Mouse (Mus musculus) neural tube, embryonic 14.5 days (tissue): ENCODE results near the gene Mob4. TPM values are rescaled to one million over a fixed set of nuclear protein-coding genes. Genes with fewer than 3 reads are reported as not detected.
A peak's percentile ranks its signal among the peaks of the same experiment; 100 is the strongest.

ENCODE experiments used
- ATAC-seq: fragments of 200-750 bp; cut with Nextera tagmentation; 2 replicates; pipeline ENCODE4 v1.8.0; 2017; ENCODE audit warnings: low read depth, mild to moderate bottlenecking, moderate TSS enrichment, moderate library complexity
- H3K27ac ChIP-seq: fragments of 300-500 bp; sonication (generic); 2 replicates; pipeline ENCODE4 v1.5.1; 2014; ENCODE audit warnings: low read depth, mild to moderate bottlenecking, control low read depth, low read length, moderate library complexity, mixed read lengths
- H3K27me3 ChIP-seq: fragments of 300-500 bp; sonication (generic); 2 replicates; pipeline ENCODE4 v1.6.1; 2014; ENCODE audit warnings: low read length; ENCODE audit not compliant: control insufficient read depth, insufficient read depth
- H3K36me3 ChIP-seq: fragments of 300-500 bp; sonication (generic); 2 replicates; pipeline ENCODE4 v1.6.1; 2014; ENCODE audit warnings: low read length, mixed read lengths; ENCODE audit not compliant: control insufficient read depth, insufficient read depth
- H3K4me1 ChIP-seq: fragments of 300-500 bp; sonication (generic); 2 replicates; pipeline ENCODE4 v1.6.1; 2014; ENCODE audit warnings: low read length; ENCODE audit not compliant: control insufficient read depth, insufficient read depth
- H3K4me2 ChIP-seq: fragments of 300-500 bp; sonication (generic); 2 replicates; pipeline ENCODE4 v1.6.1; 2014; ENCODE audit warnings: mild to moderate bottlenecking, low read depth, low read length, control low read depth
- H3K4me3 ChIP-seq: fragments of 300-500 bp; sonication (generic); 2 replicates; pipeline ENCODE4 v1.5.1; 2014; ENCODE audit warnings: low read depth, low read length, control low read depth, mixed read lengths
- H3K9ac ChIP-seq: fragments of 300-500 bp; sonication (generic); replicated peaks from 2 replicates; pipeline ENCODE4 v1.6.1; 2014; ENCODE audit warnings: low read depth, mild to moderate bottlenecking, control low read depth, low read length, mixed read lengths
- H3K9me3 ChIP-seq: fragments of 300-500 bp; sonication (generic); 2 replicates; pipeline ENCODE4 v1.6.1; 2016; ENCODE audit warnings: low read length; ENCODE audit not compliant: control insufficient read depth
- WGBS: fragments of 180-500 bp; shearing (Covaris S2); extraction: QIAGEN DNeasy Blood & Tissue Kit; methylation state at CpG from one replicate; pipeline ENCODE4 v1.1.7; 2014; 5-methylcytosine and 5-hydroxymethylcytosine counted together
- polyA plus RNA-seq: library from polyadenylated mRNA; unstranded; fragments of >200 nt; fragmentation: Nextera tagmentation; extraction: Ambion mirVana; gene quantifications from 2 replicates; pipeline ENCODE4 v1.2.1, GENCODE M21; 2014

Mob4 gene
- polyA plus RNA-seq, 1 experiment from 2014 or later = 189 TPM

GRCm38 (mm10) chr1:55192015-55192414 is 61.0 kb downstream of the Mob4 start:
- H3K27me3 ChIP-seq = no peaks in the 10 kb centered on the region
- H3K4me3 ChIP-seq = peak overlapping the region; percentile 3; the same call in 1 of the 2 replicates
- WGBS = 42% methylated on average over 8 of the region's 8 CpGs
- H3K9ac ChIP-seq = no peak overlapping the region
- peaks cover 4% of the 10 kb centered on the region; the same call in 1 of the 2 replicates for H3K4me1 ChIP-seq
- no peaks in the 10 kb centered on the region for H3K36me3 ChIP-seq
- peak overlapping the region; percentile 21; the same call in 1 of the 2 replicates for H3K4me2 ChIP-seq
- ATAC-seq = peak; percentile 35; the same call in 1 of the 2 replicates
- H3K9me3 ChIP-seq = no peaks in the 10 kb centered on the region
- no peak overlapping the region for H3K27ac ChIP-seq

- no peaks in the 10 kb centered on the region for H3K36me3 ChIP-seq
- no peak overlapping the region for H3K4me2 ChIP-seq
- 51% methylated on average over 3 of the region's 3 CpGs for WGBS
- H3K4me1 ChIP-seq = peaks cover 4% of the 10 kb centered on the region; the same call in 1 of the 2 replicates
- no peaks in the 10 kb centered on the region for H3K27me3 ChIP-seq
- H3K9me3 ChIP-seq = no peaks in the 10 kb centered on the region
- H3K4me3 ChIP-seq = no peak overlapping the region
- ATAC-seq = no peak
- no peak overlapping the region for H3K9ac ChIP-seq
- no peak overlapping the region for H3K27ac ChIP-seq
These were observed 61.8 kb downstream of the Mob4 start for GRCm38 (mm10) chr1:55192824-55193223.

GRCm38 (mm10) chr1:55193316-55193715 is 62.3 kb downstream of the Mob4 start:
- H3K4me2 ChIP-seq = no peak overlapping the region
- H3K9ac ChIP-seq = no peak overlapping the region
- no peak overlapping the region for H3K27ac ChIP-seq
- H3K27me3 ChIP-seq = no peaks in the 10 kb centered on the region
- no peaks in the 10 kb centered on the region for H3K36me3 ChIP-seq
- no peak overlapping the region for H3K4me3 ChIP-seq
- peaks cover 4% of the 10 kb centered on the region; the same call in 1 of the 2 replicates for H3K4me1 ChIP-seq
- H3K9me3 ChIP-seq = no peaks in the 10 kb centered on the region
- 0 out of 2 replicates have a peak, but pooled peaks have one; percentile 32 for ATAC-seq
- 31% methylated on average over 2 of the region's 2 CpGs for WGBS

GRCm38 (mm10) chr1:55194064-55194915 is 63.3 kb downstream of the Mob4 start:
- no peak overlapping the region for H3K27ac ChIP-seq
- H3K9me3 ChIP-seq = no peaks in the 10 kb centered on the region
- peaks cover 4% of the 10 kb centered on the region; the same call in 1 of the 2 replicates for H3K4me1 ChIP-seq
- H3K4me3 ChIP-seq = no peak overlapping the region
- WGBS = 35% methylated on average over 19 of the region's 19 CpGs
- H3K9ac ChIP-seq = no peak overlapping the region; the same call in 1 of the 2 replicates
- no peaks in the 10 kb centered on the region for H3K36me3 ChIP-seq
- H3K27me3 ChIP-seq = no peaks in the 10 kb centered on the region
- no peak for ATAC-seq
- no peak overlapping the region for H3K4me2 ChIP-seq

GRCm38 (mm10) chr1:55195021-55195420 is 64.0 kb downstream of the Mob4 start:
- H3K27ac ChIP-seq = no peak overlapping the region
- no peaks in the 10 kb centered on the region for H3K36me3 ChIP-seq
- no peaks in the 10 kb centered on the region for H3K9me3 ChIP-seq
- ATAC-seq = no peak
- H3K9ac ChIP-seq = no peak overlapping the region
- H3K4me1 ChIP-seq = peaks cover 4% of the 10 kb centered on the region; the same call in 1 of the 2 replicates
- H3K4me2 ChIP-seq = no peak overlapping the region
- no peaks in the 10 kb centered on the region for H3K27me3 ChIP-seq
- no peak overlapping the region for H3K4me3 ChIP-seq
- WGBS = 66% methylated on average over 4 of the region's 4 CpGs

- no peak for ATAC-seq
- no peak overlapping the region for H3K9ac ChIP-seq
- peaks cover 4% of the 10 kb centered on the region; the same call in 1 of the 2 replicates for H3K4me1 ChIP-seq
- H3K4me3 ChIP-seq = no peak overlapping the region
- no peaks in the 10 kb centered on the region for H3K27me3 ChIP-seq
- no peak overlapping the region for H3K4me2 ChIP-seq
- no peaks in the 10 kb centered on the region for H3K9me3 ChIP-seq
- WGBS = 48% methylated on average over 6 of the region's 6 CpGs
- H3K27ac ChIP-seq = no peak overlapping the region
- no peaks in the 10 kb centered on the region for H3K36me3 ChIP-seq
These were observed 65.4 kb downstream of the Mob4 start for GRCm38 (mm10) chr1:55196327-55197003.

- H3K4me2 ChIP-seq = no peak overlapping the region
- no peak overlapping the region for H3K9ac ChIP-seq
- H3K9me3 ChIP-seq = no peaks in the 10 kb centered on the region
- H3K36me3 ChIP-seq = no peaks in the 10 kb centered on the region
- no peak overlapping the region for H3K4me3 ChIP-seq
- no peaks in the 10 kb centered on the region for H3K27me3 ChIP-seq
- ATAC-seq = no peak
- no peak overlapping the region for H3K27ac ChIP-seq
- WGBS = 16% methylated on average over 3 of the region's 3 CpGs
- peaks cover 4% of the 10 kb centered on the region; the same call in 1 of the 2 replicates for H3K4me1 ChIP-seq
These were observed 67.7 kb downstream of the Mob4 start for GRCm38 (mm10) chr1:55198719-55199118.

- ATAC-seq = no peak
- Histone ChIP-seq H3K4me2 (no peak overlapping the region), H3K4me3 (no peak overlapping the region), H3K4me1 (no peaks in the 10 kb centered on the region), H3K36me3 (no peaks in the 10 kb centered on the region), H3K9me3 (no peaks in the 10 kb centered on the region), H3K27me3 (no peaks in the 10 kb centered on the region), H3K9ac (no peak overlapping the region), H3K27ac (no peak overlapping the region)
- 66% methylated on average over 18 of the region's 18 CpGs for WGBS
These were observed 71.1 kb downstream of the Mob4 start for GRCm38 (mm10) chr1:55201850-55202752.
